Mouse (Mus musculus): ENCODE results near the gene Myoz1. TPM values are rescaled to one million over a fixed set of nuclear protein-coding genes. Genes with fewer than 3 reads are reported as not detected.
A peak's percentile ranks its signal among the peaks of the same experiment; 100 is the strongest.

The Myoz1 gene
- polyA plus RNA-seq, 1 experiment = 0.50 TPM

- Histone ChIP-seq H3ac (ENCODE audit: control insufficient read depth, insufficient read length, low read depth) (no peak overlapping the region), H3K36me3 (ENCODE audit: control insufficient read depth, insufficient read depth) (no peaks in the 10 kb centered on the region), H3K4me3 (ENCODE audit: insufficient read depth, poor library complexity, severe bottlenecking) (no peak overlapping the region), H3K27me3 (ENCODE audit: control insufficient read depth, insufficient read depth, insufficient read length) (no peaks in the 10 kb centered on the region), H3K79me3 (ENCODE audit: low read depth) (peaks cover 2% of the 10 kb centered on the region), H3K79me2 (ENCODE audit: control insufficient read depth, insufficient read depth) (peaks cover 10% of the 10 kb centered on the region)
- TF ChIP-seq MAX (IDR thresholded peaks at IDR 0.05) = no peak
Measured at GRCm38 (mm10) chr14:20659687-20660086, 3.3 kb upstream of the Myoz1 start.

GRCm38 (mm10) chr14:20658902-20659301 is 2.6 kb upstream of the Myoz1 start:
- Histone ChIP-seq H3K79me2 (ENCODE audit: control insufficient read depth, insufficient read depth) (peaks cover 10% of the 10 kb centered on the region), H3K4me3 (ENCODE audit: insufficient read depth, poor library complexity, severe bottlenecking) (no peak overlapping the region), H3ac (ENCODE audit: control insufficient read depth, insufficient read length, low read depth) (no peak overlapping the region), H3K79me3 (ENCODE audit: low read depth) (peaks cover 2% of the 10 kb centered on the region), H3K36me3 (ENCODE audit: control insufficient read depth, insufficient read depth) (no peaks in the 10 kb centered on the region), H3K27me3 (ENCODE audit: control insufficient read depth, insufficient read depth, insufficient read length) (no peaks in the 10 kb centered on the region)
- TF ChIP-seq CTCF (IDR thresholded peaks at IDR 0.05; ENCODE audit: control insufficient read depth, insufficient read depth, insufficient read length) (no peak), MYOG (IDR thresholded peaks at IDR 0.05; ENCODE audit: control insufficient read depth, extremely low read depth, insufficient read length) (no peak), MYOD1 (IDR thresholded peaks at IDR 0.05; ENCODE audit: control insufficient read depth, insufficient read length, low read depth) (no peak), FOSL1 (IDR thresholded peaks at IDR 0.05; ENCODE audit: insufficient read depth, low read length, poor library complexity, severe bottlenecking) (no peak), MAX (IDR thresholded peaks at IDR 0.05) (no peak), USF1 (IDR thresholded peaks at IDR 0.05; ENCODE audit: low read depth) (no peak), CEBPB (IDR thresholded peaks at IDR 0.05; ENCODE audit: low read depth) (no peak)

GRCm38 (mm10) chr14:20658326-20658725 is 2.0 kb upstream of the Myoz1 start:
- Histone ChIP-seq H3K27me3 (ENCODE audit: control insufficient read depth, insufficient read depth, insufficient read length) (no peaks in the 10 kb centered on the region), H3K79me2 (ENCODE audit: control insufficient read depth, insufficient read depth) (peaks cover 6% of the 10 kb centered on the region), H3K4me3 (ENCODE audit: insufficient read depth, poor library complexity, severe bottlenecking) (no peak overlapping the region), H3ac (ENCODE audit: control insufficient read depth, insufficient read length, low read depth) (no peak overlapping the region), H3K79me3 (ENCODE audit: low read depth) (peaks cover 2% of the 10 kb centered on the region), H3K36me3 (ENCODE audit: control insufficient read depth, insufficient read depth) (no peaks in the 10 kb centered on the region)
- no peak for TF ChIP-seq FOSL1 (IDR thresholded peaks at IDR 0.05; ENCODE audit: insufficient read depth, low read length, poor library complexity, severe bottlenecking)
- no peak for TF ChIP-seq USF1 (IDR thresholded peaks at IDR 0.05; ENCODE audit: low read depth)
- no peak for TF ChIP-seq CEBPB (IDR thresholded peaks at IDR 0.05; ENCODE audit: low read depth)
- TF ChIP-seq MYOG (IDR thresholded peaks at IDR 0.05; ENCODE audit: control insufficient read depth, extremely low read depth, insufficient read length) = no peak
- no peak for TF ChIP-seq MYOD1 (IDR thresholded peaks at IDR 0.05; ENCODE audit: control insufficient read depth, insufficient read length, low read depth)
- peak; percentile 11 for TF ChIP-seq CTCF (IDR thresholded peaks at IDR 0.05; ENCODE audit: control insufficient read depth, insufficient read depth, insufficient read length)
- no peak for TF ChIP-seq MAX (IDR thresholded peaks at IDR 0.05)

- no peak overlapping the region for H3K4me3 ChIP-seq (ENCODE audit: insufficient read depth, poor library complexity, severe bottlenecking)
- no peaks in the 10 kb centered on the region for H3K79me2 ChIP-seq (ENCODE audit: control insufficient read depth, insufficient read depth)
- no peaks in the 10 kb centered on the region for H3K79me3 ChIP-seq (ENCODE audit: low read depth)
- H3K27me3 ChIP-seq (ENCODE audit: control insufficient read depth, insufficient read depth, insufficient read length) = no peaks in the 10 kb centered on the region
- H3K36me3 ChIP-seq (ENCODE audit: control insufficient read depth, insufficient read depth) = no peaks in the 10 kb centered on the region
- no peak for TF ChIP-seq FOSL1 (IDR thresholded peaks at IDR 0.05; ENCODE audit: insufficient read depth, low read length, poor library complexity, severe bottlenecking)
- no peak for TF ChIP-seq CTCF (IDR thresholded peaks at IDR 0.05; ENCODE audit: control insufficient read depth, insufficient read depth, insufficient read length)
- no peak for TF ChIP-seq MYOG (IDR thresholded peaks at IDR 0.05; ENCODE audit: control insufficient read depth, extremely low read depth, insufficient read length)
- no peak for TF ChIP-seq CEBPB (IDR thresholded peaks at IDR 0.05; ENCODE audit: low read depth)
- TF ChIP-seq USF1 (IDR thresholded peaks at IDR 0.05; ENCODE audit: low read depth) = no peak
- no peak for TF ChIP-seq MAX (IDR thresholded peaks at IDR 0.05)
- TF ChIP-seq MYOD1 (IDR thresholded peaks at IDR 0.05; ENCODE audit: control insufficient read depth, insufficient read length, low read depth) = no peak
- H3ac ChIP-seq (ENCODE audit: control insufficient read depth, insufficient read length, low read depth) = no peak overlapping the region
Measured at GRCm38 (mm10) chr14:20655731-20656130, 609 bp downstream of the Myoz1 start.

- TF ChIP-seq CTCF (IDR thresholded peaks at IDR 0.05; ENCODE audit: control insufficient read depth, insufficient read depth, insufficient read length) = no peak
- no peak for TF ChIP-seq FOSL1 (IDR thresholded peaks at IDR 0.05; ENCODE audit: insufficient read depth, low read length, poor library complexity, severe bottlenecking)
- no peak for TF ChIP-seq USF1 (IDR thresholded peaks at IDR 0.05; ENCODE audit: low read depth)
- no peak for TF ChIP-seq CEBPB (IDR thresholded peaks at IDR 0.05; ENCODE audit: low read depth)
- no peak for TF ChIP-seq MAX (IDR thresholded peaks at IDR 0.05)
- no peak for TF ChIP-seq MYOD1 (IDR thresholded peaks at IDR 0.05; ENCODE audit: control insufficient read depth, insufficient read length, low read depth)
- no peak for TF ChIP-seq MYOG (IDR thresholded peaks at IDR 0.05; ENCODE audit: control insufficient read depth, extremely low read depth, insufficient read length)
- no peaks in the 10 kb centered on the region for H3K79me3 ChIP-seq (ENCODE audit: low read depth)
- H3K4me3 ChIP-seq (ENCODE audit: insufficient read depth, poor library complexity, severe bottlenecking) = no peak overlapping the region
- H3K27me3 ChIP-seq (ENCODE audit: control insufficient read depth, insufficient read depth, insufficient read length) = no peaks in the 10 kb centered on the region
- H3K36me3 ChIP-seq (ENCODE audit: control insufficient read depth, insufficient read depth) = no peaks in the 10 kb centered on the region
- H3ac ChIP-seq (ENCODE audit: control insufficient read depth, insufficient read length, low read depth) = no peak overlapping the region
- no peaks in the 10 kb centered on the region for H3K79me2 ChIP-seq (ENCODE audit: control insufficient read depth, insufficient read depth)
Measured at GRCm38 (mm10) chr14:20654690-20655421, 1.5 kb downstream of the Myoz1 start.

- TF ChIP-seq USF1 (IDR thresholded peaks at IDR 0.05; ENCODE audit: low read depth) (no peak), MYOD1 (IDR thresholded peaks at IDR 0.05; ENCODE audit: control insufficient read depth, insufficient read length, low read depth) (no peak), FOSL1 (IDR thresholded peaks at IDR 0.05; ENCODE audit: insufficient read depth, low read length, poor library complexity, severe bottlenecking) (no peak)
- H3K4me3 ChIP-seq (ENCODE audit: insufficient read depth, poor library complexity, severe bottlenecking) = no peak overlapping the region
- H3ac ChIP-seq (ENCODE audit: control insufficient read depth, insufficient read length, low read depth) = no peak overlapping the region
- H3K36me3 ChIP-seq (ENCODE audit: control insufficient read depth, insufficient read depth) = no peaks in the 10 kb centered on the region
- no peaks in the 10 kb centered on the region for H3K79me2 ChIP-seq (ENCODE audit: control insufficient read depth, insufficient read depth)
- no peaks in the 10 kb centered on the region for H3K79me3 ChIP-seq (ENCODE audit: low read depth)
- H3K27me3 ChIP-seq (ENCODE audit: control insufficient read depth, insufficient read depth, insufficient read length) = no peaks in the 10 kb centered on the region
Measured at GRCm38 (mm10) chr14:20651722-20652256, 4.6 kb downstream of the Myoz1 start.

All from C2C12 (cell line).